Mouse (Mus musculus) lung, postnatal 0 days (tissue): ENCODE data around the gene Hs6st2. TPM values are rescaled to one million over a fixed set of nuclear protein-coding genes. Genes with fewer than 3 reads are reported as not detected.

Experiments used
- ATAC-seq: fragments of 200-750 bp; cut with Nextera tagmentation; 2 replicates; pipeline ENCODE4 v1.8.0; 2017; ENCODE audit warnings: moderate library complexity
- DNase-seq: peaks from one replicate; pipeline ENCODE4 v3.0.0-alpha.2; 2016; ENCODE audit warnings: low spot score
- H3K27ac ChIP-seq: fragments of 300-500 bp; sonication (generic); 2 replicates; pipeline ENCODE4 v1.5.1; 2014; ENCODE audit warnings: antibody characterized with exemption, mild to moderate bottlenecking, low read length, mixed read lengths
- H3K27me3 ChIP-seq: fragments of 300-500 bp; sonication (generic); replicated peaks from 2 replicates; pipeline ENCODE4 v1.6.1; 2014; ENCODE audit warnings: low read length, mixed read lengths; ENCODE audit not compliant: insufficient read depth
- H3K36me3 ChIP-seq: fragments of 300-500 bp; sonication (generic); 2 replicates; pipeline ENCODE4 v1.6.1; 2014; ENCODE audit warnings: low read length, mixed read lengths; ENCODE audit not compliant: insufficient read depth
- H3K4me1 ChIP-seq: fragments of 300-500 bp; sonication (generic); 2 replicates; pipeline ENCODE4 v1.6.1; 2014; ENCODE audit warnings: antibody characterized with exemption, low read depth, low read length, mixed read lengths; ENCODE audit not compliant: insufficient read depth
- H3K4me2 ChIP-seq: fragments of 300-500 bp; sonication (generic); replicated peaks from 2 replicates; pipeline ENCODE4 v1.6.1; 2014; ENCODE audit warnings: low read depth, mild to moderate bottlenecking, low read length, moderate library complexity, mixed read lengths
- H3K4me3 ChIP-seq: fragments of 300-500 bp; sonication (generic); 2 replicates; pipeline ENCODE4 v1.5.1; 2014; ENCODE audit warnings: low read depth, low read length
- H3K9ac ChIP-seq: fragments of 300-500 bp; sonication (generic); replicated peaks from 2 replicates; pipeline ENCODE4 v1.6.1; 2014; ENCODE audit warnings: low read depth, mild to moderate bottlenecking
- H3K9me3 ChIP-seq: fragments of 300-500 bp; sonication (generic); 2 replicates; pipeline ENCODE4 v1.6.1; 2016; ENCODE audit warnings: low read length, mixed read lengths
- CTCF ChIP-seq: IDR thresholded peaks from 2 replicates; pipeline ENCODE4 v1.5.1; 2016; ENCODE audit warnings: antibody characterized with exemption, mild to moderate bottlenecking
- EP300 ChIP-seq: IDR thresholded peaks from 2 replicates; pipeline ENCODE4 v1.6.1; 2016; ENCODE audit warnings: antibody characterized with exemption, mild to moderate bottlenecking, control low read depth
- WGBS: fragments of 180-500 bp; shearing (Covaris S2); extraction: QIAGEN DNeasy Blood & Tissue Kit; methylation state at CpG from one replicate; pipeline ENCODE4 v1.1.7; 2014; 5-methylcytosine and 5-hydroxymethylcytosine counted together
- polyA plus RNA-seq: library from polyadenylated mRNA; unstranded; fragments of >200 nt; fragmentation: Nextera tagmentation; extraction: Ambion mirVana; gene quantifications from 2 replicates; pipeline ENCODE4 v1.2.1, GENCODE M21; 2015

Gene Hs6st2
- polyA plus RNA-seq, 1 experiment from 2014 or later, result 2.0 TPM

DNA sequence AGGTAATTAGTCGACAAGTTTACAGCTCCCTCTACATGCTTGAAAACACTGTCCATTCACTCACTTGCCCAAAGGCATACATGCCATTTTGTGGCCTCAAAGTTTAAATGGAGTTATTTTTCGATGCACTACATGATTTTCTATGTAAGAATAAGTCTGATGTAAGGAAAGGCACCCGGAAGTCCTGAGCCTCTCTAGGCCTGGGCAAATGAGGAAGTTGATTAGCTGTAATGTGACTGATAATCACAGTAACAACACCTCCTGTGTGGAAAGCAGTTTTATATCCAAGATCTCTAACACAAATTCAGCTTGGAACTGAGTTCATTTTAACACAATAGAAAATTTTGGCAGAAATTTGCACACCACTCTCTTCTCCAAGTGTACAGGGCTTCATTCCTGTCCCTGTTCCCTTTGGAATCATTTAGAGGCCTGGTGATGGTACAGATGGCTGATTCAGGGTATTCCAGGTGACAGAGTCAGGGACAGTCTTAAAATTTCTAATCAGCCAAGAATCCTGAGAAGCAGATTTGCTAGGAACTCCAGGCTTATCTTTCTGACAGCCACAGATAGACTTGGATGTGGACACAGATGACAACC lies 38.9 kb downstream of the Hs6st2 start:
- no peaks in the 10 kb centered on the region for H3K4me1 ChIP-seq

DNA sequence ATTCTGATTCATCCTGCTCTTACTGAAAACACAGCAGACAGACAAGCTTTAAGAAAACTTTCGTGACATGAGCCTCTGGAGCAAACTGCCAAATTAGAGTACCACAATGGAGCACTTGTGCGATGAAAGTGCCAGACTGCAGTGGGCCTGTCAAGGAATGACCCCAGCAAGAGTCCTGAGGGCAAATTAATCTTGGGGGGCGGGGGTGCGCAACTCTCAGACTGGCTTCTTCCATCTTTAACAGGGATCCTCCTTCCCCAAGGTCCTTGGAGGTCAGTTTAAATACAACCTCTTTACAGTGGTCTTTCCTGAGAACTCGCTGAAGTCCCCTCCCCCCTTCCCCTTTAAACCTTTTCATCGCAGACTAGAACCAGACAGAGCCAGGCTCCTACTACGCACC lies 45.9 kb downstream of the Hs6st2 start:
- no peak for DNase-seq
- no peak overlapping the region for H3K9ac ChIP-seq
- H3K27me3 ChIP-seq, result no peaks in the 10 kb centered on the region
- H3K27ac ChIP-seq, result no peak overlapping the region
- no peak for TF ChIP-seq CTCF
- no peak for TF ChIP-seq EP300
- WGBS, result 65% methylated on average over 7 of the region's 7 CpGs
- H3K4me3 ChIP-seq, result no peak overlapping the region
- H3K9me3 ChIP-seq, result no peaks in the 10 kb centered on the region
- ATAC-seq, result no peak
- H3K4me1 ChIP-seq, result no peaks in the 10 kb centered on the region
- no peak overlapping the region for H3K4me2 ChIP-seq
- no peaks in the 10 kb centered on the region for H3K36me3 ChIP-seq

More for the DNA sequence above, 38.9 kb downstream of the Hs6st2 start:
- Histone ChIP-seq H3K9me3 (no peaks in the 10 kb centered on the region), H3K36me3 (no peaks in the 10 kb centered on the region), H3K27me3 (no peaks in the 10 kb centered on the region), H3K9ac (no peak overlapping the region), H3K4me3 (no peak overlapping the region), H3K27ac (no peak overlapping the region), H3K4me2 (no peak overlapping the region)
- DNase-seq, result no peak
- ATAC-seq, result no peak
- WGBS, result 74% methylated on average over 3 of the region's 3 CpGs
- no peak for TF ChIP-seq CTCF
- TF ChIP-seq EP300, result no peak

DNA sequence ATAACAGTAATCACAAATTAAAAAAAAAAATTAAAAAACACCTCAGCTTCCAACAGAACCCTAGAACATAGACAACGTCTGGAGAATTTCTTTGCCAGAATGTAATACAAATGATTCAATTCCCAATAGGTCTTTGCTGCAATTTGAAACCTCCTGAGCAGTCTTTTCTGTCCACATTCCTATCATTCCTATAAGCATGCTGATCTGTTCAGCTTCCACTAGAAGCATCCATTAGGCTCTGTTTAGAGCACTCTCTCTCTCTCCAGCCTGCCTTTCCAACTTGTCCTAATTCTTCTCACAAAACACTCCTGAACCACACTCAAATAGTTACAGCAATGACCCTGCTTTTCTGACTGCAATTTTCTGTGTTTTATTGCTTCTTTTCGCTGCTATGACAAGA lies 50.3 kb downstream of the Hs6st2 start:
- no peak overlapping the region for H3K27ac ChIP-seq
- TF ChIP-seq EP300, result no peak
- no peak for TF ChIP-seq CTCF
- no peaks in the 10 kb centered on the region for H3K36me3 ChIP-seq
- H3K4me3 ChIP-seq, result no peak overlapping the region
- no peak overlapping the region for H3K9ac ChIP-seq
- WGBS, result 34% methylated on average over 2 of the region's 2 CpGs
- DNase-seq (no peak), ATAC-seq (no peak)
- H3K9me3 ChIP-seq, result no peaks in the 10 kb centered on the region
- no peaks in the 10 kb centered on the region for H3K27me3 ChIP-seq
- H3K4me1 ChIP-seq, result no peaks in the 10 kb centered on the region
- no peak overlapping the region for H3K4me2 ChIP-seq

DNA sequence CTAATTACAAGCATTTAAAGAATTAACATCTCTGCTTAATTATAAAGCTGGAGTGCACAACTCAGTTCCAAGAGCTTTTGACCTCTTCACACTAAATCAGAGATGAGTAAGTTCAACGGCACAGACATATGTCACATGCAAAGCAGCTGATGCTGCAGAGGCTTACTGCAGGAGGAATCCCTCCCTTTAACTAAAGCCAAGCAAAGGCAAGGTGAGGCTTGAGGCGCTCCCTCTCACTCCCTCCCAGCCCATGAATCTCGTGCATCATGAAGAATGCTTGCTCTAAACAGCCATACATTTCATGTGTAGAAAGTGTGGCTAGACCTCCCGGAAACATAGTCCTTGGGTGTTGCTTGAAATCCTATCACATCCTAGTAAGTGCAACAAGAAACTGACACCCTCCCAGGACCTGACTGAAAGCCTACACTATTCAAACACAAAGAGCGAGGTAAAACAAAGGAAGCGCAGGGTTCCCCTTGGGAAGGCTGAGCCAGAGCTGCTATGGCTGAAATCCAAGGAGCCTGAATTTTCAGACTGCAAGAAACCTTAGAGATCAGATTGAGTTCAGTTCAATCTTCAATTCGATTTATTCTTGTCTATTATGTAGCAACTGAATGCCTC lies 67.2 kb downstream of the Hs6st2 start:
- Histone ChIP-seq H3K9ac (no peak overlapping the region), H3K4me1 (no peaks in the 10 kb centered on the region), H3K9me3 (no peaks in the 10 kb centered on the region), H3K4me3 (no peak overlapping the region), H3K27ac (no peak overlapping the region), H3K36me3 (no peaks in the 10 kb centered on the region), H3K27me3 (no peaks in the 10 kb centered on the region), H3K4me2 (no peak overlapping the region)
- ATAC-seq (no peak), DNase-seq (no peak)
- TF ChIP-seq EP300 (no peak), CTCF (no peak)
- 29% methylated on average over 7 of the region's 7 CpGs for WGBS

DNA sequence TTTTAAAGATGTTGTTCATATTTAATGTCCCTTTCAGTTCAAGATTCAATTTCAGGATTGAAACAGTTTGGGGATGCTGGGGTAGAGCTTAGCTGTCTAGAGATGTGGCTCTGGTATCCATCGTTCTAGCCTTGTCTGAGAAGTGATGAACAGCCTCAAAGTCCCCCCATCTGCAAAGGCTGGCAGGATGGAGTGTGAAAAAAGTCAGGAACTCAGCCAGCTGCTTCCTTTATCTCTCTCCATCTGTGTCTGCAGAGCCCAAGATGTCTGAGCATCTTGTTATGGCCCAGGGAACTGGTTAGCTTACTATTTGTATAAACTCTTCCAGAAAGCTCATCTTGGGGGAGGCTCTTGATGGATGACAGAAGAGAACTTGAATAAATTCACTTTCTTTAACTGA lies 70.9 kb downstream of the Hs6st2 start:
- TF ChIP-seq CTCF (no peak), EP300 (no peak)
- Histone ChIP-seq H3K27ac (no peak overlapping the region), H3K36me3 (no peaks in the 10 kb centered on the region), H3K4me2 (no peak overlapping the region), H3K4me1 (no peaks in the 10 kb centered on the region), H3K9me3 (no peaks in the 10 kb centered on the region), H3K27me3 (no peaks in the 10 kb centered on the region), H3K9ac (no peak overlapping the region), H3K4me3 (no peak overlapping the region)
- DNase-seq, result no peak
- no peak for ATAC-seq
- WGBS, result 8% methylated on average over 1 of the region's 1 CpGs

DNA sequence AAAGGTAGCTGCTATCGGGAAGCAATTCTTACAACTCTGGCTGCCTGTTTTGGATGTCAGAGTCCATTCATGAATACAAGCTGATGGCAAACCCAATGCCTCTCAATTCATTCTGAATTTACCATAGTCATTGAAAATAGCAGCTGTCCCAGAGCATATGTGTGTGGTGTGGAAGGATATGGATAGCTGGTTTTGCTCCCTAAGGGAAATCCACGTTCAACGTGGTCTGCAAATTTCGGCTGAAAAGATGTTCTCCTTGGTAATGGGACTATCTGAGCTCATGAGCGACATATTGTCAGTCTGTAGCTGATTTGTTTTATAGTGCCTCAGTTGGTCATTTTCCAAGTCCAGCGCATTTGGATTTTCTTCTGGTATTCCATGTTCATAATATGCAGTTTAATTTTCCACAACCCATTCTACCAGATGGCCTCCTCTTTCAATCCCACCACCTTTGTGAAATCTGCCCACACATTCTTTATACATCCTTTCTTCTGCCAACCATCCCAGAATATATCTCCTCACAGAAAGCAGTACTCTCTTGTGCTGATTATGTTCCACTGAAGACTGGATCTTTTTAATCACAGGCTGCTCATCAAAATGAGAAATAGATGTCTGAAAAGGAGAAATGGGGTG lies 75.3 kb downstream of the Hs6st2 start:
- H3K4me1 ChIP-seq, result no peaks in the 10 kb centered on the region
- no peak overlapping the region for H3K9ac ChIP-seq
- H3K4me2 ChIP-seq, result no peak overlapping the region
- DNase-seq, result no peak
- no peaks in the 10 kb centered on the region for H3K36me3 ChIP-seq
- no peak overlapping the region for H3K4me3 ChIP-seq
- no peak overlapping the region for H3K27ac ChIP-seq
- H3K27me3 ChIP-seq, result no peaks in the 10 kb centered on the region
- no peaks in the 10 kb centered on the region for H3K9me3 ChIP-seq
- 86% methylated on average over 6 of the region's 6 CpGs for WGBS
- TF ChIP-seq EP300, result no peak
- TF ChIP-seq CTCF, result no peak
- ATAC-seq, result no peak
